Mouse (Mus musculus): Measurements from ENCODE around the gene Ppt2. TPM values are rescaled to one million over a fixed set of nuclear protein-coding genes. Genes with fewer than 3 reads are reported as not detected.

The Ppt2 gene
- total RNA-seq, 2 experiments from 2014 or later, result 30.3 to 32.7 TPM

DNA sequence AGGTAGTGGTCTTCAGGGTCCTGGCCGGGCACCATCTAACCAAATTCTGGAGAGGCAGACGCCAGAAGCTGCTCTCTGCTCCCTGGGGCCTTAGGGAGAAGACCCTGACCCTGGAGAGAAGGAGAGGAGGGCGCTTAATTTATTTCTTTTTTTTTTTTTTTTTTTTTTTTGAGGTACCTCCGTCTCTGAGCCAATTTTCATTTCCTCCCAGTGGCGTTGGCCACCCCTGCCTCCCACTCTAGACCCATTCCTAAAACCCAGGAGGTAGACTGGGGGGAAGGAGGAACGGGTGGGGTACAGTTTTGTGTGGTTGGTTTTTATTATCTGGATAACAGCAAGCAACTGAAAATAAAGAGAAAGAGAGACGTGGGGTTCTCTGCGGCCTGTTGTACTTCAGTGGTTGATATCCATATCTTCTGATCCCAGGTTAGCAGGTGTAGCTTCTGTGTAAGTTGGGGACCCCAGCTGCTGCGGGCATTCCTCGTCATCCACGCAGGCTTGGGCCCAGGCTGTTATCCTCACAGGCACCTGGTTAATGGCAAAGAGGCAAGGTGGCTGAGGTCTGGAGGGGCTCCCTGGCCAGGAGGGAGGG is 15.2 kb downstream of the Ppt2 start:
- intact Hi-C loops (cut with DNase I), result no loop called here
- no peak for DNase-seq

DNA sequence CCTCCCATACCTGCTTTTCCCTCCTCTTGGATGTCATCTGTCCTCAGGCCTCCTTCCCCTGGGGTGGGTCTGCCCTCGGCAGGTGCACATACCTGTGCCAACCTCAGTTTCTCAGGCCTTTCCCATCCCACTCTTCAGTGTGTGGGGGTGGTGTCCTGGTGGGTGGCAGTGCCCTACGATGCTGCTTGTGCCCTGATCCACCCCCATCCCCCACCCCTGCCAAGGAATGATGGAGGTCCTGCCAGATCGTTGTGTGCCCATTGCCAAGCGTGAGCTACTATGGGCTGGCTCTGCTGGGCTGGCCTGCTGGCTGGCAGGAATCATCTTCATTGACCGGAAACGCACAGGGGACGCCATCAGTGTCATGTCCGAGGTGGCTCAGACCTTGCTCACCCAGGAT is 17.3 kb downstream of the Ppt2 start:
- DNase-seq, result no peak
- intact Hi-C loops (cut with DNase I), result no loop called here

- intact Hi-C loops (cut with DNase I), result no loop called here
- no peak for DNase-seq
These were observed 20.3 kb downstream of the Ppt2 start for GRCm38 (mm10) chr17:34607997-34608396.

DNA sequence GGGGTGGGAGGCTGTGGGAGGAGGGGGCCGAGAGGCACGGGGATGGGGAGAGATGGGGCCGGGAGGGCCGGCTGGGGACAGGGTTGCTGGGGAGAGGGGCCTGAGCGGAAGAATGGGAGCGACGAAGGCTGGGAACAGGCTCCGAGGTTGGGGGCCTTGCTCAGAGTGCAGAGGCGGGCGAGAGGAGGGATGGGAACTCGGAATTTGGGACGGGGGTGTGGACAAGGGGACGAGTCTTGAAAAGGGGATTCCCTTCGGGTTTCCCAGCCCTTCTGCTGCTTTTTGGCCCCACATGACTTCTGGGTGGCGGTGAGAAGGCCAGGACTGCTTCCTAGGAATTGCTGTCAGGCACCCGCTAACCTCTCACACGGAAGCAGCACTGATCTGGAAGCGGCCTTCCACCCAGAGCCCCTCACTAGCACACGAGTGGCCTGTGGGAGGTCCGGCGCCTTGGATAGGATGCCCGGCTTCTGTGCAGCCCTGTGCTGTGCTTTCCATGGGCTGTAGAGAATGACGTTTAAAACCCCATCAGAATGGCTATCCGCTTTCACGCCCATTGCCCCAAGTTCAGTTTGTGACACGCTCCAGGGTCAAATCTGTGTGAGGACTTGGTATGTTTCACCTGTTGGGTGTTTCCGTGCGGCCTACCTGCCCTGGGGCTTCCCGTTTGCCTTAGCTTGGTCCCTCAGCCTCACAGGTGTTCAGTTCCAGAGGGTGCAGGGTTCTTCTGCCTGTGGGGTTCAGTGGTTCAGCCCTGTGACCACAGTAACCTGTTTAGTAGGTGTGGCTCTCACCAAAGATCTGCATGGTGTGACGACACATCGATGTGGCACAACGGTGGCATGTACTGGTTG is 21.9 kb downstream of the Ppt2 start:
- DNase-seq, result no peak

DNA sequence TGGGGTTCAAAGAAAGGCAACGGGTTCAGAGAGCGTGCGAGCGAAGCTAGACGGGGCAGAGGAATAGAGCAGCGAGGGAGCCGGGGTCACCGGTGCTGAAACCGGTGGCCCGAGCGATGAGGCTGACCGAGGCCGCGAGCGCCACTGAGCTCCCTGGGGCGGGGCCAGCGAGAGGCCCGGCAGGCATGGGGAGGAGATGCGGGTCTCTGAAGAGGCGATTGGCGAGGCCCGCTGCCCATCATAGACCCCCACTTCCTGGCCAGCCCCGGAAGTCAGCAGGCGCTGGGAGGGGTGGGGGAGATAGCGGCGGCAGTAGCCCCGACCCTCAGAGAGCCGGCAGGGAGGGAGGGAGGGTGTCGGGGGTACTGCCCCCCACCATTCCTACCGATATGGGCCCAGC is 22.7 kb downstream of the Ppt2 start:
- intact Hi-C loops (cut with DNase I), result no loop called here
- peak; percentile 99 for DNase-seq

More for the DNA sequence above, 21.9 kb downstream of the Ppt2 start:
- intact Hi-C loops (cut with DNase I), result no loop called here

DNA sequence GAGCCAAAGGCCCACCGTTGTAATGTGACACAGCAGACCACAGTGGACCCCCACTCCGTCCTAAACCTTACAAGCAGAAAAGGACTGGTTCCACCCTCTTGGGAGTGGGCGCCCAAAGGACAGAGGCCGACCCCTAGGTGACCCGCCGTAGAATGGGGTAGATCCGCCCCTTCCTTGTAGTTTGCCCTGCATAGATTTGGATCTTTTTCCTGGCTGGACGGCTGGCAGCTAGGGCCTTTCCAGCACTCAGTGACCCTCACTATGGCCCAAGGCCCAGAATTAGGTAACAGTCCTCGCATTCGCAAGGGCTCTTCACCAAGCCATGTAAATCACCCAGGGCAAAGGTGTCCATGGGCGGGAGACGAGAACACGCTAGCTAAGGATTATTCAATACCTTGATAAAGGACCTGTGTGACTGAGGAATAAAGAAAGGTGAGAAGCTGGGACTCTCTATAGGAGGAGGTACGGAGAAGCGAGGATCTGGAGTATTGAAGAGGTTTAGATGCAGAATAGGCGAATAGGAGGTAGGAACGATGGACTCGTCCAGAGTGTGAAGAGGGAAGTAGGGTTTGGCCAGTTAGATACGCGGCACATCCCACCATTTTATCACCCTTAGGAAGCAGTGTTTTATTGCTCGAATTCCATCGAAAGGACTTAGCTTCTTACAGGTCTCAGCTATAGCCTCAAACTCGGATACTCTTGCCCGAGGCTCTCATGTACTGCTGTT is 23.6 kb downstream of the Ppt2 start:
- no peak for DNase-seq
- intact Hi-C loops (cut with DNase I), result no loop called here

- DNase-seq, result peak; percentile 99
- intact Hi-C loops (cut with DNase I), result no loop called here
These were observed 24.2 kb downstream of the Ppt2 start, which contains the start of gene Agpat1 for GRCm38 (mm10) chr17:34604061-34604508. Gene Agpat1, plus strand, starts transcription at chr17:34604262.

GRCm38 (mm10) chr17:34603375-34604060 is 24.8 kb downstream of the Ppt2 start, which contains the start of gene Rnf5:
Gene Rnf5, minus strand, starts transcription at chr17:34603690.
- intact Hi-C loops (cut with DNase I), result no loop called here
- peak; percentile 98 for DNase-seq

DNA sequence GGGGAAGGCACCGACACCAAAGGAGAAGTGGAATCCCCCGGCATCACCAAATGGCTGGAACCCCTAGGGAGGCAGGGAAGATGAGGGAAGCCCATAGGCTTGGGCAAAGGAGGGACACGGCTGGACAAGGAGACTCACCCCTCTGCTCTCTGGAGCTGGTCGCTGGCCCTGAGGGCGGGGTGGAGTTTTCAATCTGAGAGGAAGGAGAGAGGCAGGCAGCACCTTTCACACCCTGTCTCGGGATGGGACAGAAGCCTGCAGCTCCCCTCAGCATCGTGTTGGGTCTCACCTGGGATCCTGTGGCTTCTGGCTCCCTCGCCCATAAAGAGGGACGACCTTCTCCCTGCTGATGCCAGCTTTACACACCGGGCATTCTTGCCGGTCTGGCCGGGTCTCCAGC is 26.5 kb downstream of the Ppt2 start:
- no peak for DNase-seq
- intact Hi-C loops (cut with DNase I), result no loop called here

DNA sequence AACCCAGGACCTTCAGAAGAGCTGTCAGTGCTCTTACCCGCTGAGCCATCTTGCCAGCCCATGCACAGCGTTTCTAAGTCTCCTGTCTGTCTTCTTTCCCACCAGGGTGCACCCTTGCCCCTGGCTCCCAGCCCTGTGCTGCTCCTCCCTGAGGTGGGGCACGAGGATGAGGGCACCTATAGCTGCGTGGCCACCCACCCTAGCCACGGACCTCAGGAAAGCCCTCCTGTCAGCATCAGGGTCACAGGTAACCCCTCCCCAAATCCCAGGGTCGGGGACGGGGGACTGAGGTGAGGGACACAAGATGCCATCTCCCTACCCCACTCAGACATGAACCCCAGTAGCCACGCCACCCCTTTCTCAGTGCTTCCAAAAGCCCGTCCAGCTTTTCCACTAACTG is 28.4 kb downstream of the Ppt2 start:
- DNase-seq, result no peak
- intact Hi-C loops (cut with DNase I), result loop anchor here (5.0 kb wide), 1 partner anchor 568 kb away; the partner anchor contains the start of genes Rxrb and Slc39a7

DNA sequence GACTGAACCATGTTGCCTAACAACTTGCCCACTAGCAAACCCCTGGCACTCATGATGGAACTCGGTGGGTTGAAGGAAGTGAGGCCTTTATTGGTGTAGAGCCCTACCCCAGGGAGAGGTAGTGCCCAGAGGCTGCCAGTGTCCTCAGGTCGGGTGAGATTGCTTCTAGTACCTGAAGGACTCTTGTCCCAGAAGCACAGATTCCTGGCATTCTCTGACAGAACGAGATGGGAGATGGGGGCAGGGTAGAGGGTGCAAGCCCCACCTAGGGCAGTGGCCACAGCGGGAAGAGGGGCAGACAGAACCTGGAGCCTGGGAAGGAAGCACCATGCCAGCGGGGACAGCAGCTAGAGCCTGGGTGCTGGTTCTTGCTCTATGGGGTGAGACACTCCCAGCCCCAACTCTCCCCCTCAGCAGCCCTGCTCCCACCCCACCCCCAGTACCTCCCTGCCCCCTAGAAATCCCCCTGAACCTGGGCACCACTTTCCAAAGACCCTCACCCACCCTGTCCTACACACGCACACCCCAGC is 30.7 kb downstream of the Ppt2 start, which contains the start of gene Ager:
Ager (plus strand) TSS at position 297 of the 530 bp plus-strand sequence.
- no peak for DNase-seq
- intact Hi-C loops (cut with DNase I), result loop anchor here (5.0 kb wide), 1 partner anchor 565 kb away; the partner anchor contains the start of genes Rxrb and Slc39a7

- DNase-seq, result no peak
- intact Hi-C loops (cut with DNase I), result loop anchor here (5.0 kb wide), 1 partner anchor 564 kb away; the partner anchor contains the start of genes Rxrb and Slc39a7
These were observed 32.2 kb downstream of the Ppt2 start for GRCm38 (mm10) chr17:34596098-34596497.

DNA sequence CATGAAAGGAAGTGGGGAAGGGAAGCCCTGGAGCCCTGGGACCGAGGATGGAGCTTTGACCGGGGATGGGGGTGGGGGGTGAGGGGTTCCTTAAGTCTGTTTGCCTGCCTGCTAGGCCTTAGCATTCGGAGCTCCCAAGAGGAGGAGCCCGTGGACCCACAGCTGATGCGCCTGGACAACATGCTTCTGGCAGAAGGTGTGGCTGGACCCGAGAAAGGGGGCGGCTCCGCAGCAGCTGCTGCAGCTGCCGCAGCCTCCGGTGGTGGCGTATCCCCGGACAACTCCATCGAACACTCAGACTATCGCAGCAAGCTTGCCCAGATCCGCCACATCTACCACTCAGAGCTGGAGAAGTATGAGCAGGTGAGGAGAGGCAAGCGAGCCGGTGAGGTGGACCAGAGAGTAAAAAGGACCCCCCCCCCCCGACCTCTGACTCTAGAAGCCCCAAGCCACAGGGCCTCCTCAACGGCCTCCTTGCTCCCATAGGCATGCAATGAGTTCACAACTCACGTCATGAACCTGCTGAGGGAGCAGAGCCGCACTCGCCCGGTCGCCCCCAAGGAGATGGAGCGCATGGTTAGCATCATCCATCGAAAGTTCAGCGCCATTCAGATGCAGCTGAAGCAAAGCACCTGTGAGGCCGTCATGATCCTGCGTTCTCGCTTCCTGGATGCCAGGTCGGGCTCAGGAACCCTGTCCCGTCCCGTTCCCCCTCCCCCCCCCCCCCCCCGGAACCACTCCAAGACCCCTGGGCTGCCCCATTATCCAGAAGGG is 34.4 kb downstream of the Ppt2 start:
- no peak for DNase-seq
- intact Hi-C loops (cut with DNase I), result no loop called here

DNA sequence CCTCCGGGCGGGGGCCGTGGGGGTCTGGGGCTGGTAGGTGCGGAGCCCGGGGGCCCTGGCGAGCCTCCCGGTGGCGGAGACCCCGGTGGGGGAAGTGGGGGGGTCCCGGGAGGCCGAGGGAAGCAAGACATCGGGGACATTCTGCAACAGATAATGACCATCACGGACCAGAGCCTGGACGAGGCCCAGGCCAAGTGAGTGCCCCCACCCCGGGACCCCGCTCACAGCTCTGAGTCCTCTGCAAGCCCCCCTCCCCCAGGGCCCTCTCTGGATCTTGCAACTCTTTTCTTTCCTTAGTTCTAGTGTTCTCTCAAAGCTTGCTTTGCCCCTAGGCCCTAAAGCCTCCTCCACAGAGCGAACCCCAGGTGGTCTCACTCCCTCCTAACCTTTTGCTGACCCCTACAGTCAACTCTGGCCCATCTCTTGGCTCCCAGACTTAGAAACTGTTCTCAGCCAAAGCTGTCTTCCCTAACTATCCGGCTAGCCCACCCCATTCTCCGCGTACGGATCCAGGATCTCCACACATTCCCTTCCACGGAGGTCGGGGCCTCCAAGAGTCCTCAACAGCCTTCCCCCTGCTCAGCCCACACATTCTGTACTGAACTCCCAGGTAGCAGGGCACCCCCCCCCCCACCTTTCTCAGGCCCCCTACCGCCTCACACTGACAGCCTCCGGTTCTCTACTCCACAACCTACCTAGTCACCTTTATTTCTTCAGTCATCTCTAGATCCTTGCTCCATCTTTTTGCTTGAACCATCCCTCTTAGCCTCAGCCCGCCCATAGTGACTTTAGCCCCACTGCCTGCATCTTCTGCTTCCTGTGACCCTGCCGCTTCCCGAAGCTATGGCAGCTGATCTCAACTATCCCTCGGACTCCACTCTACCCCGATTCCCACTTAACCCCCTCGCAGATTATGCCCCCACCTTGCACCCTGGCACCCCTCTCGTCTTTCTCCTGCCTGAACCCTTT is 35.4 kb downstream of the Ppt2 start:
- intact Hi-C loops (cut with DNase I), result no loop called here
- peak; percentile 50 for DNase-seq

DNA sequence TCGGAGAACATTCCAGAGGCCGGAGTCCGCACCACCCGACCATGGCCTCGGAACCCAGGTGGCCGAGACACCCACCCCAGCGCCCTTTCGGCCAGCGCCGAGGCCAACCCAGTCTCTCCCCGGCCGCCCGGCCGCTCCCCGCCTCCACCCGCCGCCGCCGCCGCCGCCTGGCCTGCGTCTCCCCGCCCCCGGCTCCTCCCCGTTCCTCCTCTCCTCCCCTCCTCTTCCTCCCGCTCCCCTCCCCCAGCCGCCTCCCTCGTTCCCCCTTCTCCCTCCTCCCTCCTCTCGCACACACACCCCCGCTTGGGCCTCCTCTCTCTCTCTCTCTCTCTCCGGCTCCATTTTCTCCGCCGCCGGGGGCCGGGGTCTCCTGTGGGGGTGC is 36.3 kb downstream of the Ppt2 start:
- intact Hi-C loops (cut with DNase I), result no loop called here
- peak; percentile 97 for DNase-seq

- intact Hi-C loops (cut with DNase I), result no loop called here
- no peak for DNase-seq
These were observed 37.0 kb downstream of the Ppt2 start, which contains the start of gene Pbx2 for GRCm38 (mm10) chr17:34591029-34591993. Gene Pbx2, plus strand, starts transcription at chr17:34591266.

All from left cerebral cortex, postnatal 4 days (tissue).